Mouse (Mus musculus): ENCODE data around the gene Snrpn. TPM values are rescaled to one million over a fixed set of nuclear protein-coding genes. Genes with fewer than 3 reads are reported as not detected.
A peak's percentile ranks its signal among the peaks of the same experiment; 100 is the strongest.

The Snrpn gene
- polyA plus RNA-seq, 1 experiment from 2014 or later: 37.4 TPM

DNA sequence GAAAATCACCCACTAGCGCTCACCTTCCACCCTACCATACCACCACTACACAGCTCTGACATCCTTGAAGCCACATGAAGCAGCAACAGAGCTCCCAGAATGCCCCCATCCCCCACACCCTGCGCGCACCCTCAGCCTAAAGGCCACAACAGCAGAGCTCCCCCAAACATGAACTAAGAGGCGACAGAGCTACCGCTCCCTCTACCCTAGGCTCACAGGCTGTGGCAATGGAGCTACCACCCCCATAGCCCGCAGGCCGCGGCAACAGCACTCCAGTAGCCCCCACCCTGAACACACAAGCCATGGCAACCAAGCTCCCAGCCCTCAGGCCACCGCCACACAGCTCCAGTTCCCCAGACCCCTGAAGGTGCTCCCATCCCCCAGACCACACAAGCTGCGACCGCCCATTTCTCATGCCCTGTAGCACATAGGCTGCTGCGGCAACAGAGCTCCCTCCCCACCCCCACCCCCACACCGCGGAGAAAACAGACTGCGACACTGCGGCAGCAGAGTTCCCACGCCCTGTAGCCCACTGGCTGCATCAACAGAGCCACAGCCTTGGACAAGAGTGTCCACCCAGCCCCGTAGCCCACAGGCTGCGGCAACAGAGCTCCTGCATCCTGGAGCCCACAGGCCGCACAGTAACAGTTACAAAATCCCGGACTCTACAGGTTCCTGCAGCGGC lies 136.0 kb downstream of the Snrpn start:
- H3K36me3 ChIP-seq (ENCODE audit: insufficient read depth): no peaks in the 10 kb centered on the region
- ATAC-seq (ENCODE audit: insufficient read depth) (peak; percentile 92), DNase-seq (peak; percentile 57)
- peak overlapping the region; percentile 52 for H3K4me3 ChIP-seq (ENCODE audit: low read depth, low read length)
- H3K9me3 ChIP-seq (ENCODE audit: low read depth, low read length): peaks cover 23% of the 10 kb centered on the region; the same call in 1 of the 2 replicates
- no peaks in the 10 kb centered on the region for H3K4me1 ChIP-seq (ENCODE audit: insufficient read depth)
- H3K27ac ChIP-seq (ENCODE audit: low read depth): peak overlapping the region; percentile 63; the same call in 1 of the 2 replicates
- H3K27me3 ChIP-seq (ENCODE audit: insufficient read depth, low read length): no peaks in the 10 kb centered on the region
- peak overlapping the region; percentile 57 for H3K9ac ChIP-seq
- WGBS: 47% methylated on average over 22 of the region's 22 CpGs
- H3K4me2 ChIP-seq: peak overlapping the region; percentile 62
- no peak for TF ChIP-seq CTCF (IDR thresholded peaks at IDR 0.05; ENCODE audit: low read depth)

DNA sequence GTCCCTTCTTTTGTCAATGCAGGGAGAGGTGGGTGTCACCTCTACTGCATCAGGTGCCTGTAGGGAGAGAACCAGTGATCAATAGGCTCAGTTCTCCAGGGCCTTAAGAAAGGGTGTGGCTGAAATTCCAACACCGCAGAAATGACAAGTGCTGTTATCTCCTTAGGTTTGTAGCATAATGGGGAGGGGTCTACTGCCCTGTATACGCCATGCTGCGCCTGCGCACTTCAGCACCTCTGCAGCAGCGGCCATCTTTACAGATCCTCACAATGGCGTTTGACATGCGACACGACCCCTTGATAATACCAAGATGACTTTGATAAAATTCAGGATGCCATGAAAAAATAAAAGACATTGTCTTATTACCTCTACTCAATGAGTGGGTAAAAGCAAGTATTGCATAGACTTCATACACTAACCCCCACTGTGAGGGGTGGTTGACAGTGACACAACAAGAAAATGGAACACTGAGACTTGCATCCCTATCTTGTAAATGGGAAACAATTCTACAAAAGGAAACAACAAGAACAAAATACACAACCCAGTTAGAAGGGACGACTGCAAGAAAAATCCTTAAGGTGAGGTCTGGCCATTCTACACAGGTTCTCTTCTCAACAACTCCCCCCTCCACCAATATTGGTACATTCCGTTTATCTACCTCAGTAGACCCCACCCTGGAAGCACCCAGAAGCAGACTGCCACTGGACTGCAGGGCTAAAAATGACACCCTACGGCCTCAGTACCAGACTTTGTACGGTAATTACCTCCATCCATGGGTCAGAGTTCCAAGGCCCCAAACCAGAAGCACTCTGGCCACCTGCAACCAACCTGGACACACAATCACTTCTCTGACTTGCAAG lies 136.8 kb downstream of the Snrpn start:
- Histone ChIP-seq H3K4me1 (ENCODE audit: insufficient read depth) (no peaks in the 10 kb centered on the region), H3K27ac (ENCODE audit: low read depth) (no peak overlapping the region), H3K4me3 (ENCODE audit: low read depth, low read length) (peak overlapping the region; percentile 52), H3K4me2 (peak overlapping the region; percentile 62), H3K9me3 (ENCODE audit: low read depth, low read length) (peaks cover 23% of the 10 kb centered on the region; the same call in 1 of the 2 replicates), H3K27me3 (ENCODE audit: insufficient read depth, low read length) (no peaks in the 10 kb centered on the region), H3K9ac (peak overlapping the region; percentile 57), H3K36me3 (ENCODE audit: insufficient read depth) (no peaks in the 10 kb centered on the region)
- 45% methylated on average over 12 of the region's 12 CpGs for WGBS
- TF ChIP-seq CTCF (IDR thresholded peaks at IDR 0.05; ENCODE audit: low read depth): no peak
- DNase-seq (peak; percentile 11), ATAC-seq (ENCODE audit: insufficient read depth) (no peak)

DNA sequence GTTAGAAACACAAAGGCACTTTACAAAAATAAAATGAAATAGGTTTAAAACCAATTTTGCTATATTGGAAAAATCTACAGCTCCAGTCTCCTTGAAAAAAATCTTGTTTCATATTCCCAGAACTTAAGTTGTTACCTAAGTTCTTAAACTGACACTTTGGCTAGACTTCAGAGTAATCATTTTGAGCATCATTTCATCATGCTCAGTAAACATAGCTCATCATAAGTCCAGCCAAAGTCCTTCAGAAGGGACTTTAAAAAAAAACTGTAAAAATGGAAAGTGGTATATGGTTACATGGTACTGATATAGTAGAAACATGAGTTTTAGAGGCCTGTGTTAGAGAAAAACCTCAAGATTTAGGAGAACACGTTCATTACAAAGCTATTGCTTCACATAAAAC lies 161.4 kb downstream of the Snrpn start:
- Histone ChIP-seq H3K36me3 (ENCODE audit: insufficient read depth) (no peaks in the 10 kb centered on the region), H3K4me3 (ENCODE audit: low read depth, low read length) (no peak overlapping the region), H3K4me2 (no peak overlapping the region), H3K27ac (ENCODE audit: low read depth) (no peak overlapping the region), H3K27me3 (ENCODE audit: insufficient read depth, low read length) (no peaks in the 10 kb centered on the region), H3K9me3 (ENCODE audit: low read depth, low read length) (no peaks in the 10 kb centered on the region), H3K9ac (no peak overlapping the region), H3K4me1 (ENCODE audit: insufficient read depth) (no peaks in the 10 kb centered on the region)
- ATAC-seq (ENCODE audit: insufficient read depth) (no peak), DNase-seq (no peak)
- TF ChIP-seq CTCF (IDR thresholded peaks at IDR 0.05; ENCODE audit: low read depth): no peak
- 52% methylated on average over 1 of the region's 1 CpGs for WGBS

Other genes with a start within 250 kb of the Snrpn start
- 17.4 and 26.6 TPM in 2 replicates for gene Snurf, start 135.2 kb downstream of the Snrpn start, polyA plus RNA-seq (2014; fragmentation: Nextera tagmentation; extraction: Ambion mirVana)
- 0.55 and 0.63 TPM in 2 replicates for gene Gm38393, start 135.2 kb downstream of the Snrpn start, polyA plus RNA-seq (2014; fragmentation: Nextera tagmentation; extraction: Ambion mirVana)

Measured in lung, embryonic 14.5 days (tissue).